Mouse (Mus musculus) hindbrain, embryonic 13.5 days (tissue): Measurements from ENCODE around the gene Csrp1. TPM values are rescaled to one million over a fixed set of nuclear protein-coding genes. Genes with fewer than 3 reads are reported as not detected.

ENCODE experiments used
- ATAC-seq: fragments of 200-750 bp; cut with Nextera tagmentation; 2 replicates; pipeline ENCODE4 v1.8.0; 2017; ENCODE audit warnings: moderate TSS enrichment; ENCODE audit not compliant: low FRiP score
- H3K27ac ChIP-seq: fragments of 300-500 bp; sonication (generic); 2 replicates; pipeline ENCODE4 v1.5.1; 2015; ENCODE audit warnings: inconsistent platforms, mild to moderate bottlenecking, moderate library complexity
- H3K27me3 ChIP-seq: fragments of 300-500 bp; sonication (generic); 2 replicates; pipeline ENCODE4 v1.6.1; 2015; ENCODE audit warnings: mild to moderate bottlenecking, inconsistent platforms
- H3K36me3 ChIP-seq: fragments of 300-500 bp; sonication (generic); 2 replicates; pipeline ENCODE4 v1.6.1; 2015; ENCODE audit warnings: mild to moderate bottlenecking, inconsistent platforms
- H3K4me1 ChIP-seq: fragments of 300-500 bp; sonication (generic); replicated peaks from 2 replicates; pipeline ENCODE4 v1.6.1; 2015; ENCODE audit warnings: inconsistent platforms
- H3K4me2 ChIP-seq: fragments of 300-500 bp; sonication (generic); 2 replicates; pipeline ENCODE4 v1.6.1; 2015; ENCODE audit warnings: inconsistent platforms, mild to moderate bottlenecking, moderate library complexity
- H3K4me3 ChIP-seq: fragments of 300-500 bp; sonication (generic); 2 replicates; pipeline ENCODE4 v1.5.1; 2015; ENCODE audit warnings: mild to moderate bottlenecking, inconsistent platforms
- H3K9ac ChIP-seq: fragments of 300-500 bp; sonication (generic); 2 replicates; pipeline ENCODE4 v1.6.1; 2015; ENCODE audit warnings: mild to moderate bottlenecking, inconsistent platforms
- H3K9me3 ChIP-seq: fragments of 300-500 bp; sonication (generic); 2 replicates; pipeline ENCODE4 v1.6.1; 2016; ENCODE audit warnings: inconsistent platforms
- WGBS: fragments of 180-500 bp; shearing (Covaris S2); methylation state at CpG from one replicate; pipeline ENCODE4 v1.1.7; 2015; 5-methylcytosine and 5-hydroxymethylcytosine counted together
- polyA plus RNA-seq: library from polyadenylated mRNA; unstranded; fragments of >200 nt; fragmentation: Nextera tagmentation; extraction: Ambion mirVana; gene quantifications from 2 replicates; pipeline ENCODE4 v1.2.1, GENCODE M21; 2015

The Csrp1 gene
- polyA plus RNA-seq, 1 experiment from 2014 or later, result 22.9 TPM

DNA sequence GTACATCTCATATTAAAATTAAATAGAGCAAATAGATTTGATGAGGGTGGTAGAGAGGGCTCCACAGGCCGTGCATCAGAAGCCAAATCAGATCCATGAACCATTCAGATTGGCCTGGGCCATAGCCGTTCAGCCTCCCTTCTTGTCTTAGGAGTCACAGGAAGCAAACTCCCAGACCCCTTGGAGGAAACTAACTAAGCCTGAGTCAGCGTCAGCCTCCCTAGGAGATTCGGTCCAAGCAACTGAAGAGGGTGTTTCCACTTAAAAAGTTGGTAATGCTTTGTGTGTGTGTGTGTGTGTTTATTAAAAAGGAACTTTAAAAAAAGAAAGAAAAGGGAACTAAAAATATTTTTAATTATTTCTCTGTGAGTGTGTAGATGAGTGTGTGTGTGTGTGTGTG lies 35.0 kb upstream of the Csrp1 start:
- Histone ChIP-seq H3K27ac (no peak overlapping the region), H3K4me2 (no peak overlapping the region), H3K4me1 (peaks cover 48% of the 10 kb centered on the region), H3K9ac (no peak overlapping the region), H3K9me3 (no peaks in the 10 kb centered on the region), H3K36me3 (no peaks in the 10 kb centered on the region), H3K4me3 (no peak overlapping the region), H3K27me3 (peaks cover 36% of the 10 kb centered on the region)
- ATAC-seq, result no peak
- 52% methylated on average over 4 of the region's 4 CpGs for WGBS

DNA sequence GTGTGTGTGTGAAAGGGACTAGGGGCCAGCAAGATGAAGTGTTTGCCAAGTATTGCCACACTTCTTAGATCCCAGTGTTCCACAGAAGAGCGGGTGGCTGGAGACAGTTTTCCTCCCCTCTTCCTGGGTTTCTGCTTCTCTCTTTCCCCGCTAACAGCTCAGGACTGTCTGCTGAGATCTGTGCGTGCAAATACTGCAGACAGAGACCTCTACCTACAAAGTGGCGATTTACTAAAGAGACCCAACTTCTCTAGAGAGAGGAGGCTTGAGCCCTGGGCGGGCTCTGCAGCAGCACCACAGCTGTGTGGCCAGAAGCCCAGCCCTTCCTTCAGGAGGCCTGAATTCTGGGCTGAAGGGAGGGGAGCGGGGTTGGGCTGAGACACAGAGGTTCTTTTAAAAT lies 34.5 kb upstream of the Csrp1 start:
- H3K4me3 ChIP-seq, result no peak overlapping the region
- 46% methylated on average over 6 of the region's 6 CpGs for WGBS
- H3K9me3 ChIP-seq, result no peaks in the 10 kb centered on the region
- H3K4me1 ChIP-seq, result peaks cover 48% of the 10 kb centered on the region
- ATAC-seq, result no peak
- H3K27me3 ChIP-seq, result peaks cover 40% of the 10 kb centered on the region
- H3K9ac ChIP-seq, result no peak overlapping the region
- H3K27ac ChIP-seq, result no peak overlapping the region
- H3K36me3 ChIP-seq, result no peaks in the 10 kb centered on the region
- H3K4me2 ChIP-seq, result peak overlapping the region; percentile 99

- H3K4me1 ChIP-seq, result peaks cover 37% of the 10 kb centered on the region
- peak overlapping the region; percentile 79 for H3K27ac ChIP-seq
- ATAC-seq, result no peak
- WGBS, result under 1% methylated on average over 19 of the region's 19 CpGs
- peak overlapping the region; percentile 72 for H3K4me3 ChIP-seq
- H3K9me3 ChIP-seq, result no peaks in the 10 kb centered on the region
- H3K27me3 ChIP-seq, result peaks cover 44% of the 10 kb centered on the region
- H3K4me2 ChIP-seq, result peak overlapping the region; percentile 99
- peak overlapping the region; percentile 71 for H3K9ac ChIP-seq
- no peaks in the 10 kb centered on the region for H3K36me3 ChIP-seq
Measured at GRCm38 (mm10) chr1:135686792-135687510, 32.9 kb upstream of the Csrp1 start.

DNA sequence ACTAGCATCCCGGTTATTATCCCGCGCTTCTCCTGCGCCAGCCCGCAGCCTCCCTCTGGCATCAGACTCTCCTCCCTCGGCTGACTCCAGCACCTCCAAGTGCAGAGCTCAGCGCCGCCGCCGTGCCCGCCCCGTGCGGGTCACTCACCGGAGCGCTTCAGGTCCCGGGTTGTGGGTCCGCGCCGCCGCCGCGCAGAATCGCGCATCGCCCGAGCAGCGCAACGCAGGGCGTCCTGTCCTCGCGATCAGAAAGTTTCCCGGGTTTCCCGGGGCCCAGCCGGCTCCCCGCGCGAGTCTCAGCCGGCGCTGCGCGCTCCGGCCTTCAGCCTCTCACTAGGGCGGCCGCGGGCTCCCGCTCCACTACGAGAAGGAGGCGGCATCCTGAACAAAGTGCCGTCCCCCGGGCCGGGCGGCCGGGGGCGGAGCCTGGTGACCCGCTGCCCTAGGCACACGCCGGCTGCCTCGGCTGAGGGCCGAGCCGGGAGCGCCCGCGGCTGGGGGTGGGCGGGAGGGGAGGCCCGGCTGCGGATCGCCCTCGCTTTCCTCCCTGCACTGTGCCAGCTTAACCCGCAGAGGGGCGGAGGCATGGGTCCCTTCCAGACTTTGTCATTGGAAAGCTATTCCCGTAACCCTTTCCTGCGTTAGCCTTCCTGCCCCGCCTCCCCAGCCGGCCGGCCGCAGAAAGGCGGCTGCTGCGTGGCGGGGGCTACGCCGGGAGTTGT lies 31.9 kb upstream of the Csrp1 start:
- Histone ChIP-seq H3K9me3 (no peaks in the 10 kb centered on the region), H3K4me2 (peak overlapping the region; percentile 99), H3K36me3 (no peaks in the 10 kb centered on the region), H3K4me3 (peak overlapping the region; percentile 72), H3K9ac (peak overlapping the region; percentile 84), H3K27ac (peak overlapping the region; percentile 79), H3K27me3 (peaks cover 44% of the 10 kb centered on the region), H3K4me1 (peaks cover 37% of the 10 kb centered on the region)
- ATAC-seq, result peak; percentile 84
- under 1% methylated on average over 67 of the region's 81 CpGs for WGBS

GRCm38 (mm10) chr1:135688686-135689085 lies 31.2 kb upstream of the Csrp1 start:
- no peaks in the 10 kb centered on the region for H3K36me3 ChIP-seq
- peak overlapping the region; percentile 72 for H3K4me3 ChIP-seq
- peak overlapping the region; percentile 84; the same call in 1 of the 2 replicates for H3K9ac ChIP-seq
- WGBS, result 12% methylated on average over 6 of the region's 6 CpGs
- H3K9me3 ChIP-seq, result no peaks in the 10 kb centered on the region
- H3K4me1 ChIP-seq, result peaks cover 37% of the 10 kb centered on the region
- H3K4me2 ChIP-seq, result peak overlapping the region; percentile 99
- peaks cover 44% of the 10 kb centered on the region for H3K27me3 ChIP-seq
- no peak for ATAC-seq
- H3K27ac ChIP-seq, result peak overlapping the region; percentile 79; the same call in 1 of the 2 replicates

DNA sequence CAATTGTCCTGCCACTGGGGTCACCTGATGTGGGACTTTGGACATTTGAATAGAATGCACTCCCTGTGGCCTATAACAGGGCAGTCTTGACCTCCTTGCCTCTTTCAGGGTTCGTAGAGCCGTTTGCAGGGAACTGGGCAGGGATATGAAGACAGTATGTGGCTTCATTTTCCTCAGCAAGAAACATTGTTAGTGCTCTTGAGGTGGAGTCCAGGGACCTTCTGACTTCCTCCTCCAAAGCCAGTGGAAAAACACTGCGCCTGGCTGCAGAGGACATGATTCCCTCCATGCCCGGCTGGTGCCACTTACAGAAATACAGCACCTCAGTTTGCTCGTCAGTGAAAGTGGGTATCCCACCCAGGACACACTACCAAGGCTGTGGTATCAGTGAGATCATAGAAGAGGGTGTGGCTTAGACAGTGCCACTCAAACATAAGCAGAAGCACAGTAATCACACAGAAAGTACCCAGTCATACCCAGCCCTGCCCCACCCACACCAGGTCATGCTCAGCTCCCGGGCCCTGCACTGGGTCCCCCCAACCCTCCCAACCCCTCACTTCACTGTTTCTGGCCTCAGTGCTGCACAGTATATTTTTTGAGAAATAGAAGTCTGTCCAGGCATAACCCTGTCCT lies 29.0 kb upstream of the Csrp1 start:
- 71% methylated on average over 6 of the region's 6 CpGs for WGBS
- no peak overlapping the region for H3K4me2 ChIP-seq
- no peaks in the 10 kb centered on the region for H3K36me3 ChIP-seq
- ATAC-seq, result no peak
- H3K27ac ChIP-seq, result no peak overlapping the region
- H3K4me1 ChIP-seq, result peaks cover 26% of the 10 kb centered on the region
- no peak overlapping the region for H3K4me3 ChIP-seq
- no peak overlapping the region for H3K9ac ChIP-seq
- no peaks in the 10 kb centered on the region for H3K9me3 ChIP-seq
- H3K27me3 ChIP-seq, result peaks cover 30% of the 10 kb centered on the region

- WGBS, result 61% methylated on average over 10 of the region's 10 CpGs
- Histone ChIP-seq H3K9ac (no peak overlapping the region), H3K4me3 (no peak overlapping the region), H3K9me3 (no peaks in the 10 kb centered on the region), H3K27ac (no peak overlapping the region), H3K27me3 (peaks cover 27% of the 10 kb centered on the region), H3K4me1 (peaks cover 22% of the 10 kb centered on the region), H3K4me2 (no peak overlapping the region), H3K36me3 (no peaks in the 10 kb centered on the region)
- no peak for ATAC-seq
Measured at GRCm38 (mm10) chr1:135691417-135691815, 28.4 kb upstream of the Csrp1 start.

- Histone ChIP-seq H3K4me3 (no peak overlapping the region), H3K9ac (no peak overlapping the region), H3K36me3 (no peaks in the 10 kb centered on the region), H3K27me3 (peaks cover 31% of the 10 kb centered on the region), H3K4me1 (peaks cover 18% of the 10 kb centered on the region), H3K27ac (no peak overlapping the region), H3K4me2 (no peak overlapping the region), H3K9me3 (no peaks in the 10 kb centered on the region)
- WGBS, result 37% methylated on average over 11 of the region's 11 CpGs
- no peak for ATAC-seq
Measured at GRCm38 (mm10) chr1:135694181-135694580, 25.7 kb upstream of the Csrp1 start.

- no peak overlapping the region for H3K4me3 ChIP-seq
- H3K36me3 ChIP-seq, result no peaks in the 10 kb centered on the region
- no peak for ATAC-seq
- no peak overlapping the region for H3K27ac ChIP-seq
- peaks cover 24% of the 10 kb centered on the region for H3K4me1 ChIP-seq
- H3K27me3 ChIP-seq, result peaks cover 16% of the 10 kb centered on the region; the same call in 1 of the 2 replicates
- no peak overlapping the region for H3K4me2 ChIP-seq
- H3K9ac ChIP-seq, result no peak overlapping the region
- 85% methylated on average over 4 of the region's 4 CpGs for WGBS
- H3K9me3 ChIP-seq, result no peaks in the 10 kb centered on the region
Measured at GRCm38 (mm10) chr1:135697462-135697861, 22.4 kb upstream of the Csrp1 start.

GRCm38 (mm10) chr1:135698046-135698445 lies 21.8 kb upstream of the Csrp1 start:
- Histone ChIP-seq H3K9ac (peak overlapping the region; percentile 13; the same call in 1 of the 2 replicates), H3K27me3 (peaks cover 16% of the 10 kb centered on the region; the same call in 1 of the 2 replicates), H3K4me3 (no peak overlapping the region), H3K9me3 (no peaks in the 10 kb centered on the region), H3K27ac (peak overlapping the region; percentile 65; the same call in 1 of the 2 replicates), H3K36me3 (no peaks in the 10 kb centered on the region), H3K4me2 (peak overlapping the region; percentile 64; the same call in 1 of the 2 replicates), H3K4me1 (peaks cover 24% of the 10 kb centered on the region)
- WGBS, result 26% methylated on average over 6 of the region's 6 CpGs
- ATAC-seq, result no peak

GRCm38 (mm10) chr1:135698451-135698921 lies 21.4 kb upstream of the Csrp1 start:
- Histone ChIP-seq H3K9ac (peak overlapping the region; percentile 63; the same call in 1 of the 2 replicates), H3K4me1 (peaks cover 24% of the 10 kb centered on the region), H3K27ac (peak overlapping the region; percentile 65), H3K4me3 (peak overlapping the region; percentile 39), H3K36me3 (no peaks in the 10 kb centered on the region), H3K27me3 (peaks cover 16% of the 10 kb centered on the region; the same call in 1 of the 2 replicates), H3K9me3 (no peaks in the 10 kb centered on the region), H3K4me2 (peak overlapping the region; percentile 64)
- 5% methylated on average over 11 of the region's 11 CpGs for WGBS
- no peak for ATAC-seq
